ENCODE assay signal across 12 mouse cellular contexts in genomic region chr3:42531397-42531796, GRCm38 (mm10).
A peak's percentile ranks its signal among the peaks of the same experiment; 100 is the strongest.
DNase-seq lines count a peak whose midpoint lies in the region; ATAC-seq and TF ChIP-seq lines count a peak whose summit lies in the region.
"Had no signal": no experiment of that assay in that cellular context is flagged by ENCODE, and none has a peak within 500 bp of the region (broad histone marks: within the 10 kb centered on the region; RNA-seq: fewer than 3 reads in every experiment).

No protein-coding gene starts in this region.

- intact Hi-C loops in gastrocnemius, postnatal 14 days (cut with DNase I; ENCODE audit: low total_unique reads) = no loop called here

- H3K36me3 ChIP-seq in lung, postnatal 0 days (ENCODE audit: insufficient read depth, low read length) = no peaks in the 10 kb centered on the region
- no peaks in the 10 kb centered on the region for H3K36me3 ChIP-seq in myocyte (ENCODE audit: control insufficient read depth, insufficient read depth)
- no peaks in the 10 kb centered on the region for H3K36me3 ChIP-seq in heart, embryonic 12.5 days
- H3K36me3 ChIP-seq: heart, embryonic 15.5 days; hindbrain, embryonic 15.5 days; midbrain, embryonic 12.5 days had no signal

- no peaks in the 10 kb centered on the region for H3K27me3 ChIP-seq in lung, postnatal 0 days (replicated peaks; ENCODE audit: insufficient read depth, low read length)
- no peaks in the 10 kb centered on the region for H3K27me3 ChIP-seq in myocyte (ENCODE audit: control insufficient read depth, insufficient read depth, insufficient read length)
- no peaks in the 10 kb centered on the region for H3K27me3 ChIP-seq in heart, embryonic 12.5 days (replicated peaks)
- H3K27me3 ChIP-seq: heart, embryonic 15.5 days; hindbrain, embryonic 15.5 days; midbrain, embryonic 12.5 days had no signal

- H3K27ac ChIP-seq in lung, postnatal 0 days (ENCODE audit: low read length) = no peak overlapping the region
- no peak overlapping the region for H3K27ac ChIP-seq in heart, embryonic 12.5 days (ENCODE audit: poor library complexity, severe bottlenecking)
- H3K27ac ChIP-seq: heart, embryonic 15.5 days; hindbrain, embryonic 15.5 days; midbrain, embryonic 12.5 days had no signal

- no peak overlapping the region for H3ac ChIP-seq in myocyte (ENCODE audit: control insufficient read depth, insufficient read length)

- no peak overlapping the region for H3K4me3 ChIP-seq in lung, postnatal 0 days (ENCODE audit: low read depth, low read length)
- H3K4me3 ChIP-seq in myocyte = no peak overlapping the region
- no peak overlapping the region for H3K4me3 ChIP-seq in heart, embryonic 12.5 days
- H3K4me3 ChIP-seq: heart, embryonic 15.5 days; hindbrain, embryonic 15.5 days; midbrain, embryonic 12.5 days had no signal

- 62% methylated on average over 4 of the region's 4 CpGs for WGBS in lung, postnatal 0 days
- WGBS in heart, embryonic 12.5 days = 66% methylated on average over 4 of the region's 4 CpGs

- ATAC-seq in lung, postnatal 0 days = no peak
- no peak for ATAC-seq in heart, embryonic 12.5 days (ENCODE audit: insufficient number of reproducible peaks, low FRiP score)
- ATAC-seq: liver, postnatal 0 days had no signal

- H3K79me2 ChIP-seq in myocyte (ENCODE audit: control insufficient read depth, insufficient read depth) = no peaks in the 10 kb centered on the region

- H3K9me3 ChIP-seq in lung, postnatal 0 days (ENCODE audit: low read length) = no peaks in the 10 kb centered on the region
- no peaks in the 10 kb centered on the region for H3K9me3 ChIP-seq in heart, embryonic 12.5 days (replicated peaks)
- H3K9me3 ChIP-seq: heart, embryonic 15.5 days; hindbrain, embryonic 15.5 days; midbrain, embryonic 12.5 days had no signal

- H3K9ac ChIP-seq in lung, postnatal 0 days (replicated peaks; ENCODE audit: low read depth) = no peak overlapping the region
- H3K9ac ChIP-seq in heart, embryonic 12.5 days = no peak overlapping the region
- H3K9ac ChIP-seq: heart, embryonic 15.5 days; hindbrain, embryonic 15.5 days; liver, postnatal 0 days; midbrain, embryonic 12.5 days had no signal

- H3K4me1 ChIP-seq in lung, postnatal 0 days (ENCODE audit: insufficient read depth, low read depth, low read length) = no peaks in the 10 kb centered on the region
- no peaks in the 10 kb centered on the region for H3K4me1 ChIP-seq in heart, embryonic 12.5 days (replicated peaks)
- H3K4me1 ChIP-seq: heart, embryonic 15.5 days; hindbrain, embryonic 15.5 days; midbrain, embryonic 12.5 days had no signal

- no peak for TF ChIP-seq POLR2A in myocyte (IDR thresholded peaks at IDR 0.05; ENCODE audit: insufficient read length, low read depth)

- peak; percentile 14 for DNase-seq in adrenal gland, postnatal 10 days
- no peak for DNase-seq in adrenal gland, postnatal 36 days
- DNase-seq in gastrocnemius, postnatal 14 days = peak; percentile 4
- no peak for DNase-seq in gastrocnemius, adult 18-20 months (ENCODE audit: low spot score)
- peak; percentile 5 for DNase-seq in lung, postnatal 0 days (ENCODE audit: low spot score)
- DNase-seq in lung, postnatal 14 days = no peak
- DNase-seq: liver, postnatal 0 days had no signal

- TF ChIP-seq EP300 in lung, postnatal 0 days (IDR thresholded peaks at IDR 0.05) = no peak

- H3K4me2 ChIP-seq in lung, postnatal 0 days (replicated peaks; ENCODE audit: low read depth, low read length) = no peak overlapping the region
- H3K4me2 ChIP-seq in myocyte (ENCODE audit: low read depth) = peak overlapping the region; percentile 50
- no peak overlapping the region for H3K4me2 ChIP-seq in heart, embryonic 12.5 days
- H3K4me2 ChIP-seq: heart, embryonic 15.5 days; hindbrain, embryonic 15.5 days; midbrain, embryonic 12.5 days had no signal

- TF ChIP-seq CTCF in lung, postnatal 0 days (IDR thresholded peaks at IDR 0.05) = no peak

TF ChIP-seq in myocyte, 11 proteins besides CTCF, POLR2A, EP300 and RAD21:
- TF ChIP-seq SRF (IDR thresholded peaks at IDR 0.05; ENCODE audit: control insufficient read depth, insufficient read length, low read depth) (no peak), CEBPB (IDR thresholded peaks at IDR 0.05; ENCODE audit: insufficient read depth, poor library complexity, severe bottlenecking) (no peak), E2F4 (IDR thresholded peaks at IDR 0.05; ENCODE audit: insufficient read depth) (no peak), MYOD1 (IDR thresholded peaks at IDR 0.05; ENCODE audit: control insufficient read depth in 1 of 3, insufficient read length in 2 of 3, low read depth in 2 of 3) (no peak), MAX (IDR thresholded peaks at IDR 0.05; ENCODE audit: low read depth) (no peak), TCF3 (IDR thresholded peaks at IDR 0.05; ENCODE audit: insufficient read length, low read depth) (no peak), TCF12 (IDR thresholded peaks at IDR 0.05; ENCODE audit: insufficient read depth, poor library complexity, severe bottlenecking) (no peak), MYOG (IDR thresholded peaks at IDR 0.05; ENCODE audit: control insufficient read depth in 1 of 3, insufficient read depth in 1 of 3, insufficient read length in 2 of 3, low read depth in 2 of 3) (no peak), POLR2AphosphoS2 (IDR thresholded peaks at IDR 0.05; ENCODE audit: insufficient read length, low read depth) (no peak), USF1 (IDR thresholded peaks at IDR 0.05; ENCODE audit: low read depth) (no peak), REST (IDR thresholded peaks at IDR 0.05; ENCODE audit: insufficient read depth, insufficient read length) (no peak)

Comparison
In these comparisons a context has a peak if more than half of its experiments do, and no peak if none do; other contexts are left out.
1. DNase-seq: peak in adrenal gland, postnatal 10 days (single experiment), gastrocnemius, postnatal 14 days (single experiment) and lung, postnatal 0 days (single experiment); none in adrenal gland, postnatal 36 days (0 of 2), gastrocnemius, adult 18-20 months (single experiment) and lung, postnatal 14 days (single experiment).